Mouse (Mus musculus) liver, embryonic 13.5 days (tissue): ENCODE results near the gene Tbrg4. TPM values are rescaled to one million over a fixed set of nuclear protein-coding genes. Genes with fewer than 3 reads are reported as not detected.

Experiments used
- ATAC-seq: fragments of 200-750 bp; cut with Nextera tagmentation; 2 replicates; pipeline ENCODE4 v1.8.0; 2017; ENCODE audit warnings: low read depth, mild to moderate bottlenecking, moderate number of reproducible peaks, moderate library complexity
- DNase-seq: peaks from one replicate; pipeline ENCODE4 v3.0.0; 2022
- H3K27ac ChIP-seq: fragments of 300-500 bp; sonication (generic); 2 replicates; pipeline ENCODE4 v1.5.1; 2015; ENCODE audit warnings: moderate library complexity, mild to moderate bottlenecking, inconsistent platforms
- H3K27me3 ChIP-seq: fragments of 300-500 bp; sonication (generic); 2 replicates; pipeline ENCODE4 v1.6.1; 2015; ENCODE audit warnings: mild to moderate bottlenecking, inconsistent platforms
- H3K36me3 ChIP-seq: fragments of 300-500 bp; sonication (generic); 2 replicates; pipeline ENCODE4 v1.6.1; 2015; ENCODE audit warnings: mild to moderate bottlenecking, inconsistent platforms
- H3K4me1 ChIP-seq: fragments of 300-500 bp; sonication (generic); replicated peaks from 2 replicates; pipeline ENCODE4 v1.6.1; 2015; ENCODE audit warnings: inconsistent platforms
- H3K4me2 ChIP-seq: fragments of 300-500 bp; sonication (generic); 2 replicates; pipeline ENCODE4 v1.6.1; 2015; ENCODE audit warnings: inconsistent platforms, mild to moderate bottlenecking, moderate library complexity
- H3K4me3 ChIP-seq: fragments of 300-500 bp; sonication (generic); replicated peaks from 2 replicates; pipeline ENCODE4 v1.5.1; 2015; ENCODE audit warnings: mild to moderate bottlenecking, inconsistent platforms
- H3K9ac ChIP-seq: fragments of 300-500 bp; sonication (generic); 2 replicates; pipeline ENCODE4 v1.6.1; 2015; ENCODE audit warnings: mild to moderate bottlenecking, inconsistent platforms
- H3K9me3 ChIP-seq: fragments of 300-500 bp; sonication (generic); replicated peaks from 2 replicates; pipeline ENCODE4 v1.6.1; 2016; ENCODE audit warnings: inconsistent platforms
- WGBS: fragments of 180-500 bp; shearing (Covaris S2); methylation state at CpG from one replicate; pipeline ENCODE4 v1.1.7; 2015; ENCODE audit not compliant: insufficient replicate concordance; 5-methylcytosine and 5-hydroxymethylcytosine counted together
- polyA plus RNA-seq: library from polyadenylated mRNA; unstranded; fragments of >200 nt; fragmentation: Nextera tagmentation; extraction: Ambion mirVana; gene quantifications from 2 replicates; pipeline ENCODE4 v1.2.1, GENCODE M21; 2015

Gene Tbrg4
- polyA plus RNA-seq, 1 experiment from 2014 or later, result 46.2 TPM

GRCm38 (mm10) chr11:6623704-6624103 is 2.2 kb downstream of the Tbrg4 start:
- no peak for DNase-seq
- WGBS, result 39% methylated on average over 10 of the region's 10 CpGs
- H3K9ac ChIP-seq, result peak overlapping the region; percentile 81

GRCm38 (mm10) chr11:6615250-6616205 is 10.3 kb downstream of the Tbrg4 start:
- H3K4me2 ChIP-seq, result no peak overlapping the region
- 0 out of 2 replicates have a peak, but pooled peaks have one; percentile 13 for ATAC-seq
- no peak overlapping the region for H3K9ac ChIP-seq
- no peaks in the 10 kb centered on the region for H3K4me1 ChIP-seq
- WGBS, result 71% methylated on average over 12 of the region's 12 CpGs
- H3K4me3 ChIP-seq, result no peak overlapping the region
- H3K36me3 ChIP-seq, result peaks cover 96% of the 10 kb centered on the region
- DNase-seq, result no peak
- no peaks in the 10 kb centered on the region for H3K9me3 ChIP-seq
- no peak overlapping the region for H3K27ac ChIP-seq
- H3K27me3 ChIP-seq, result no peaks in the 10 kb centered on the region

More at GRCm38 (mm10) chr11:6623704-6624103, 2.2 kb downstream of the Tbrg4 start:
- Histone ChIP-seq H3K4me1 (peaks cover 54% of the 10 kb centered on the region), H3K4me3 (peak overlapping the region; percentile 83), H3K36me3 (peaks cover 62% of the 10 kb centered on the region), H3K4me2 (peak overlapping the region; percentile 71), H3K9me3 (no peaks in the 10 kb centered on the region), H3K27me3 (no peaks in the 10 kb centered on the region), H3K27ac (peak overlapping the region; percentile 90)
- ATAC-seq, result no peak

- peak within 1 kb of the TSS; percentile 34 for H3K4me3 ChIP-seq
- WGBS, result 7% methylated on average over 37 of the region's 41 CpGs
- H3K27me3 ChIP-seq, result peaks cover 61% of the 10 kb centered on the region
- H3K36me3 ChIP-seq, result peaks cover 4% of the 10 kb centered on the region
- H3K4me1 ChIP-seq, result peaks cover 34% of the 10 kb centered on the region
- DNase-seq, result no peak
- no peak within 1 kb of the TSS for H3K9ac ChIP-seq
- peak within 1 kb of the TSS; percentile 49 for H3K4me2 ChIP-seq
- H3K27ac ChIP-seq, result no peak within 1 kb of the TSS
- 0 out of 2 replicates have a peak, but pooled peaks have one; percentile 29 for ATAC-seq
- H3K9me3 ChIP-seq, result no peaks in the 10 kb centered on the region
Observed at GRCm38 (mm10) chr11:6605491-6606399, 20.1 kb downstream of the Tbrg4 start, which contains the start of gene Nacad. Gene Nacad, minus strand, starts transcription at chr11:6606053.

- Histone ChIP-seq H3K27me3 (peaks cover 61% of the 10 kb centered on the region), H3K27ac (no peak overlapping the region)
- DNase-seq, result no peak
Observed at GRCm38 (mm10) chr11:6605021-6605481, 20.8 kb downstream of the Tbrg4 start.

GRCm38 (mm10) chr11:6604604-6604936 is 21.3 kb downstream of the Tbrg4 start:
- no peak for ATAC-seq
- no peak overlapping the region for H3K4me3 ChIP-seq
- H3K4me1 ChIP-seq, result peaks cover 45% of the 10 kb centered on the region
- H3K9ac ChIP-seq, result no peak overlapping the region
- H3K36me3 ChIP-seq, result no peaks in the 10 kb centered on the region
- H3K27ac ChIP-seq, result no peak overlapping the region
- DNase-seq, result no peak
- no peak overlapping the region for H3K4me2 ChIP-seq
- H3K9me3 ChIP-seq, result no peaks in the 10 kb centered on the region
- H3K27me3 ChIP-seq, result peaks cover 61% of the 10 kb centered on the region

More at GRCm38 (mm10) chr11:6605021-6605481, 20.8 kb downstream of the Tbrg4 start:
- peak overlapping the region; percentile 34 for H3K4me3 ChIP-seq
- no peaks in the 10 kb centered on the region for H3K36me3 ChIP-seq
- peak overlapping the region; percentile 49 for H3K4me2 ChIP-seq
- ATAC-seq, result no peak
- no peaks in the 10 kb centered on the region for H3K9me3 ChIP-seq
- peaks cover 41% of the 10 kb centered on the region for H3K4me1 ChIP-seq
- WGBS, result 22% methylated on average over 13 of the region's 13 CpGs
- no peak overlapping the region for H3K9ac ChIP-seq

GRCm38 (mm10) chr11:6603887-6604603 is 21.8 kb downstream of the Tbrg4 start:
- no peaks in the 10 kb centered on the region for H3K36me3 ChIP-seq
- no peak overlapping the region for H3K4me3 ChIP-seq
- H3K9ac ChIP-seq, result no peak overlapping the region
- ATAC-seq, result no peak
- H3K27me3 ChIP-seq, result peaks cover 61% of the 10 kb centered on the region
- WGBS, result 29% methylated on average over 12 of the region's 12 CpGs
- no peak overlapping the region for H3K27ac ChIP-seq
- no peaks in the 10 kb centered on the region for H3K9me3 ChIP-seq
- DNase-seq, result no peak
- H3K4me2 ChIP-seq, result no peak overlapping the region
- peaks cover 51% of the 10 kb centered on the region for H3K4me1 ChIP-seq

- H3K4me1 ChIP-seq, result peaks cover 59% of the 10 kb centered on the region
- H3K4me3 ChIP-seq, result no peak overlapping the region
Observed at GRCm38 (mm10) chr11:6603224-6603623, 22.6 kb downstream of the Tbrg4 start.

GRCm38 (mm10) chr11:6602662-6603061 is 23.2 kb downstream of the Tbrg4 start:
- Histone ChIP-seq H3K36me3 (peaks cover 9% of the 10 kb centered on the region), H3K4me1 (peaks cover 64% of the 10 kb centered on the region), H3K4me2 (no peak overlapping the region), H3K27me3 (peaks cover 61% of the 10 kb centered on the region), H3K4me3 (no peak overlapping the region), H3K9ac (no peak overlapping the region), H3K9me3 (no peaks in the 10 kb centered on the region), H3K27ac (no peak overlapping the region)
- 77% methylated on average over 9 of the region's 9 CpGs for whole genome bisulfite sequencing
- ATAC-seq (no peak), DNase-seq (no peak)

More at GRCm38 (mm10) chr11:6603224-6603623, 22.6 kb downstream of the Tbrg4 start:
- H3K27ac ChIP-seq, result no peak overlapping the region
- no peak for ATAC-seq
- DNase-seq, result no peak
- H3K9me3 ChIP-seq, result no peaks in the 10 kb centered on the region
- WGBS, result 76% methylated on average over 9 of the region's 9 CpGs
- peaks cover 3% of the 10 kb centered on the region; the same call in 1 of the 2 replicates for H3K36me3 ChIP-seq
- peaks cover 61% of the 10 kb centered on the region for H3K27me3 ChIP-seq
- no peak overlapping the region for H3K9ac ChIP-seq
- H3K4me2 ChIP-seq, result no peak overlapping the region

- Histone ChIP-seq H3K4me3 (no peak overlapping the region), H3K9ac (no peak overlapping the region), H3K9me3 (no peaks in the 10 kb centered on the region), H3K36me3 (peaks cover 17% of the 10 kb centered on the region), H3K4me1 (peaks cover 72% of the 10 kb centered on the region), H3K27me3 (peaks cover 53% of the 10 kb centered on the region), H3K4me2 (no peak overlapping the region), H3K27ac (no peak overlapping the region)
- no peak for DNase-seq
- 62% methylated on average over 20 of the region's 20 CpGs for WGBS
- no peak for ATAC-seq
Observed at GRCm38 (mm10) chr11:6601649-6602480, 24.0 kb downstream of the Tbrg4 start.
